Mouse (Mus musculus) forebrain, embryonic 11.5 days (tissue): Measurements from ENCODE around the gene Ndst2. TPM values are rescaled to one million over a fixed set of nuclear protein-coding genes. Genes with fewer than 3 reads are reported as not detected.
A peak's percentile ranks its signal among the peaks of the same experiment; 100 is the strongest.

Experiments used
- ATAC-seq: fragments of 200-750 bp; cut with Nextera tagmentation; replicated peaks from 2 replicates; pipeline ENCODE4 v1.8.0; 2017; ENCODE audit warnings: moderate TSS enrichment; ENCODE audit not compliant: low FRiP score
- DNase-seq: peaks from one replicate; pipeline ENCODE4 v3.0.0-alpha.2; 2017; ENCODE audit warnings: low spot score
- H3K27ac ChIP-seq: fragments of 300-500 bp; sonication (generic); 2 replicates; pipeline ENCODE4 v1.5.1; 2014; ENCODE audit warnings: low read depth, low read length
- H3K27me3 ChIP-seq: fragments of 300-500 bp; sonication (generic); 2 replicates; pipeline ENCODE4 v1.6.1; 2014; ENCODE audit warnings: mild to moderate bottlenecking, low read length, mixed read lengths; ENCODE audit not compliant: control insufficient read depth, insufficient read depth
- H3K36me3 ChIP-seq: fragments of 300-500 bp; sonication (generic); 2 replicates; pipeline ENCODE4 v1.6.1; 2014; ENCODE audit warnings: mild to moderate bottlenecking, low read length, moderate library complexity, mixed read lengths; ENCODE audit not compliant: control insufficient read depth, insufficient read depth
- H3K4me1 ChIP-seq: fragments of 300-500 bp; sonication (generic); replicated peaks from 2 replicates; pipeline ENCODE4 v1.6.1; 2014; ENCODE audit warnings: low read length, mixed read lengths; ENCODE audit not compliant: control insufficient read depth, insufficient read depth
- H3K4me2 ChIP-seq: fragments of 300-500 bp; sonication (generic); 2 replicates; pipeline ENCODE4 v1.6.1; 2014; ENCODE audit warnings: low read depth, mild to moderate bottlenecking, low read length, moderate library complexity, mixed read lengths; ENCODE audit not compliant: severe bottlenecking
- H3K4me3 ChIP-seq: fragments of 300-500 bp; sonication (generic); 2 replicates; pipeline ENCODE4 v1.5.1; 2014; ENCODE audit warnings: low read depth, low read length
- H3K9ac ChIP-seq: fragments of 300-500 bp; sonication (generic); 2 replicates; pipeline ENCODE4 v1.6.1; 2014; ENCODE audit warnings: low read length
- H3K9me3 ChIP-seq: fragments of 300-500 bp; sonication (generic); 2 replicates; pipeline ENCODE4 v1.6.1; 2016; ENCODE audit warnings: low read length, mixed read lengths; ENCODE audit not compliant: control insufficient read depth
- WGBS: fragments of 180-500 bp; shearing (Covaris S2); extraction: QIAGEN DNeasy Blood & Tissue Kit; methylation state at CpG from one replicate; pipeline ENCODE4 v1.1.7; 2014; 5-methylcytosine and 5-hydroxymethylcytosine counted together
- polyA plus RNA-seq: library from polyadenylated mRNA; unstranded; fragments of >200 nt; fragmentation: Nextera tagmentation; extraction: Ambion mirVana; gene quantifications from 2 replicates; pipeline ENCODE4 v1.2.1, GENCODE M21; 2014

Ndst2 gene
- 25.7 and 32.5 TPM in 2 replicates for polyA plus RNA-seq

DNA sequence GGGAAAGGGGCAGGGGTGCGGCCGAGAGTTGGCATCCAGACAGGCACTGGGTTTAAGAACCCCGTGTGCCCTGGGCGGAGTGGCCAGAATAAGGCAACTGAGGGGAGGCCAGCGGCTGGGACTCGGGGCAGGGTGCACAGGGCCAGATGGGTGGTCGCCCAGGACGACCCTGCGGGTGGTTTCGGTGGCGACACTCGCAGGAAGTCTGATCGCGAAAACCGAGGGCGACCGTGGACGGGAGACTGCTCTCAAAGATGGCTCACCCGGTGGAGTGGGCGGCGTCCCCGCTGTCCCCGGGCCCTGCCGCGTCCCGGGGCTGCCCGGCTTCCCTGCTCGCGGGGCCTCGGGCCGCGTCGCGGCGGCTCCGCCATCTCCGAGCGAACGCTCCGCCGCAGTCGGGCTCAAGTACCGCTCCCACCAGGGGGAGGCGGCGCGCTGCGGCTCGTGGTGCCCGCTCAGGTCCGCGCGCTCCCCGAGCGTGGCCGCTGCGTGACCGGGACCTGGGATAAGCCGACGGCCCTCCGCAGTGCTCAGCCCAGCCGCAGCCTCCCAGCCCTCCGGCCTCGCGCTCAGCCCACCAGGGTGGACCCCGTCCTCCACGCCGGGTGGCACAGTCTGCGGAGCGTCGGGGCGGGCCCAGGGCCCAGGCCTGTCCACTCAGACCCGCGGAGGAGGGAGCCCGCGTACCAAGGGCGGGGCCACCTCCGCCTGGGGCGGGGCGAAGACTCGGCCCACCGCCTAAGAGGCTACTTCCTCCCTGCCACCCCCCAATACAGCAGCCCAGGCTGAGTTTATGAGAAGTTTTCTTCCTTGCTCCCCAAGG lies at the start of gene Ndst2:
TSS of gene Ndst2 (minus strand) at position 611 of the 823 bp plus-strand sequence.
- Histone ChIP-seq H3K27me3 (no peaks in the 10 kb centered on the region), H3K9me3 (no peaks in the 10 kb centered on the region), H3K4me3 (peak within 1 kb of the TSS; percentile 80), H3K4me2 (peak within 1 kb of the TSS; percentile 57), H3K36me3 (no peaks in the 10 kb centered on the region; the same call in 1 of the 2 replicates), H3K9ac (peak within 1 kb of the TSS; percentile 86), H3K4me1 (no peaks in the 10 kb centered on the region), H3K27ac (peak within 1 kb of the TSS; percentile 68; the same call in 1 of the 2 replicates)
- ATAC-seq: peak; percentile 99
- WGBS: under 1% methylated on average over 79 of the region's 81 CpGs
- DNase-seq: peak; percentile 93

DNA sequence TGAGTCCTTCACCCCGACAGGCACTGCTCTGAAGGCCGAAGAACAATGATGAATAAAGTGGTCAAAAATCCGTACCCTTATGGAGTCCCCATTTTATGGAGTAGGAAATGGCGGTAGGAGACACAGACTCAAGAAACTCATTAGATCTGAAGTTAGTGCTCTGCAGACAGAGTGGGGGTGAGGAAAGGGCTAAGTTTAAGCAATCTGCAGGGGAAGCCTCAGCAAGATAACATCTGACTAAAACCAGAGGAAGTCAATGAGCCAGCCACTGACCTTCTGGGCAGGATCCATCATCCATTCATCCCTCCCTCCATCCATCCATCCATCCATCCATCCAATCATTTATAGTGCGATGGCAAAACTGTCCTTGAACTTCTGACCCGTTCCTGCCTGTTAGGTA lies 49.2 kb upstream of the Ndst2 start:
- no peak overlapping the region for H3K9ac ChIP-seq
- no peak overlapping the region for H3K27ac ChIP-seq
- no peak for DNase-seq
- H3K27me3 ChIP-seq: no peaks in the 10 kb centered on the region
- 90% methylated on average over 6 of the region's 6 CpGs for WGBS
- no peaks in the 10 kb centered on the region for H3K9me3 ChIP-seq
- no peak for ATAC-seq
- no peak overlapping the region for H3K4me2 ChIP-seq
- H3K4me1 ChIP-seq: no peaks in the 10 kb centered on the region
- no peak overlapping the region for H3K4me3 ChIP-seq
- no peaks in the 10 kb centered on the region; the same call in 1 of the 2 replicates for H3K36me3 ChIP-seq

DNA sequence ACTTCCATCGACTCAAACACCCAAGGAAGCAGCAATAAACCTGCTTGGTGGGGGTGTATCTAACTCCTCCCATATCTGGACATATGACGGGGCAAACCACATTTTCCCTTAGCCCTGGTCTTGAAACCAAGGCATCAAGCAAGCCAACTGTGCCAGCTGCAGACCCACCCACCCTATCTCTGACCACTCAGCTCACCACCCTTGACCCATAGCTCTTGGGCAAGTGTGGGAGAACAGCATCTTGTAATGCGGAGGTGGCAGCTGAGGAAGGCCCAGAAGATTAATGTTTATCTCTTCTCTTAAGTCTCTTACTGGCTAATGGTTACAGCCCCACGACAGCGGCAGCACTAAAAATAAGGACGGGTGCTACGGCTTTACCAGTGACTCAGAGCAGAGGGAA lies 48.5 kb upstream of the Ndst2 start:
- Histone ChIP-seq H3K4me1 (no peaks in the 10 kb centered on the region), H3K9me3 (no peaks in the 10 kb centered on the region), H3K27ac (no peak overlapping the region), H3K36me3 (no peaks in the 10 kb centered on the region; the same call in 1 of the 2 replicates), H3K9ac (no peak overlapping the region), H3K4me2 (no peak overlapping the region), H3K27me3 (no peaks in the 10 kb centered on the region), H3K4me3 (no peak overlapping the region)
- ATAC-seq (no peak), DNase-seq (no peak)
- WGBS: 95% methylated on average over 7 of the region's 7 CpGs

DNA sequence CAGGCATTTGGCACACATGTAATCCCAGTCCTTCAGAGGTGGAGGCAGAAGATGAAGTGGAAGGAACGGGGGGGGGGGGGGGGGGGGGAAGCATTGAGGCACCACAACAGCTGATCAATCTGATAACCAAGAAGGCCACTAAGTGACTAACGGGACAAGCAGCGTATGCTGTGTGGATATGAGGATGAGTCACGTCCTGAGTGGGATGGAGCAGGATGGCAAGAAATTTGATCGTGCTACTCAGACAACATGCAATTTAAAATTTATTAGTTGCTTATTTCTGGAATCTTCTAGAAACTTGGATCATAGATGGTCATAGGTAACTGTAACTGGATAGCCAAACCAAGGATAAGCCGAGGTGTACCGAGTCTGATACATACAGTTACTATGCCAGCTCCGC lies 45.9 kb upstream of the Ndst2 start:
- 93% methylated on average over 8 of the region's 8 CpGs for WGBS
- Histone ChIP-seq H3K27me3 (no peaks in the 10 kb centered on the region), H3K9me3 (no peaks in the 10 kb centered on the region), H3K4me1 (no peaks in the 10 kb centered on the region; the same call in 1 of the 2 replicates), H3K36me3 (no peaks in the 10 kb centered on the region; the same call in 1 of the 2 replicates), H3K4me2 (no peak overlapping the region), H3K9ac (no peak overlapping the region), H3K4me3 (no peak overlapping the region), H3K27ac (no peak overlapping the region)
- no peak for DNase-seq
- ATAC-seq: no peak

DNA sequence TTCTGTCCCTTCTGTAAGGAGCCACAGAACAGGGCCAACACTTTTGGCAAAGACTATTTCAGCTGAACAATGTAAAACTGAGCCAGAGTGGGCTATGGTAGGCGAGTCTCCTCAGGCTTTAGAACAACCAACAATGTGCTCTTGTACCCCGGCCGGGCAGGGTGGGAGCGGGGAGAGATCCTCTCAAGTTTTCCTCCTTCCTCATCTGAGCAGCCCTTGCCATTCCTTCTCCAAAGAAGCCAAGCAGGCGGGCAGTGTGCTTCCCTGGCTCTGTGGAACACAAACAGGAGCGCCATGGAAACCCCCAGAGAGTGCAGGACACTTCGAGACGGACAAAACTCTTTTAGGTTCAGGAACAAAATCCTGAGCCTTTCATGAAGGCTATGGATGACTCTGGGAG lies 44.1 kb upstream of the Ndst2 start:
- H3K27me3 ChIP-seq: no peaks in the 10 kb centered on the region
- ATAC-seq: no peak
- H3K4me3 ChIP-seq: no peak overlapping the region
- 92% methylated on average over 8 of the region's 8 CpGs for WGBS
- H3K9ac ChIP-seq: no peak overlapping the region
- H3K36me3 ChIP-seq: no peaks in the 10 kb centered on the region; the same call in 1 of the 2 replicates
- H3K4me2 ChIP-seq: no peak overlapping the region
- no peak overlapping the region for H3K27ac ChIP-seq
- DNase-seq: no peak
- no peaks in the 10 kb centered on the region for H3K9me3 ChIP-seq
- peaks cover 2% of the 10 kb centered on the region; the same call in 1 of the 2 replicates for H3K4me1 ChIP-seq

DNA sequence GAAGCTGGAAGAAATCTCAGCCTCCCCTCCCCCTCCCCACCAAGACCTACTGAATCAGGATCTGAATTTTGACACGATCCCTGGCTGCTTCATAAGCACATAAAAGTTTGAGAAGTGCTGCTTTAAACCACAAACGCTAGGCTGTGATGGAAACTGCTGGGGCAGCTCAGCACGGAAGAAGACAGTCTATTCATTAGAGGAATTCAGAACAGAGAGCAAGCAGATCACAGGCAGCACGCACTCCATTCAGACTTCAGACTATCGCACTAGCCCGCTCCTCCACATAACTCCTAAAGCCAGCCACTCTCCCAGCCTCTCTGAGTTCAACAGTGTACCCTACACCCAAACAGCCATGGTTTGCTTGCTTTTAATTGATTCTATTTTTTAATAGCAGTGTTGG lies 41.3 kb upstream of the Ndst2 start:
- WGBS: 22% methylated on average over 6 of the region's 6 CpGs
- no peak overlapping the region for H3K4me3 ChIP-seq
- no peak overlapping the region for H3K9ac ChIP-seq
- DNase-seq (no peak), ATAC-seq (no peak)
- no peaks in the 10 kb centered on the region; the same call in 1 of the 2 replicates for H3K36me3 ChIP-seq
- H3K9me3 ChIP-seq: no peaks in the 10 kb centered on the region
- no peak overlapping the region; the same call in 1 of the 2 replicates for H3K27ac ChIP-seq
- no peaks in the 10 kb centered on the region for H3K27me3 ChIP-seq
- peaks cover 2% of the 10 kb centered on the region; the same call in 1 of the 2 replicates for H3K4me1 ChIP-seq
- H3K4me2 ChIP-seq: no peak overlapping the region

DNA sequence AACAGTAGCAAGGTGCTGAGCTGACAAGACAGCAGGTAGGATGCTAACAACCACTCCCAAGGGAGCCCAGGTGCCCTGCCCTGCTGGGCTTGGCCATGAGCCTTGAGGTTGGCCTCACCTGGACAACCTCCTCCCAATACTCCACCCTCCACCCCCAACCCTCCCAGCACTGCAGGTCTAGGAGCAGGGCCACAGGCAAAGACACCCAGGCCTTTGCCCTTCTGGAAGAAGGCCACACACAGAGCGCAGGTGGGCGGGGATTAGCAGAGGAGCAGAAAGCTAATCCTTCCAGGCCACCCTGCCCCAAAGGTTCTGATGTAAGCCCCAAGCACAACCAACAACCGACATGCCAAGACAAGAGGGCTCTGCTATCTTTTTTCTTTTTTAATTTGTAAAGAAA lies 39.0 kb upstream of the Ndst2 start:
- H3K36me3 ChIP-seq: no peaks in the 10 kb centered on the region; the same call in 1 of the 2 replicates
- H3K9ac ChIP-seq: no peak overlapping the region
- WGBS: 32% methylated on average over 3 of the region's 3 CpGs
- peaks cover 2% of the 10 kb centered on the region; the same call in 1 of the 2 replicates for H3K4me1 ChIP-seq
- DNase-seq: no peak
- H3K27ac ChIP-seq: no peak overlapping the region
- H3K4me3 ChIP-seq: no peak overlapping the region
- no peaks in the 10 kb centered on the region for H3K9me3 ChIP-seq
- no peaks in the 10 kb centered on the region for H3K27me3 ChIP-seq
- no peak overlapping the region for H3K4me2 ChIP-seq
- no peak for ATAC-seq

DNA sequence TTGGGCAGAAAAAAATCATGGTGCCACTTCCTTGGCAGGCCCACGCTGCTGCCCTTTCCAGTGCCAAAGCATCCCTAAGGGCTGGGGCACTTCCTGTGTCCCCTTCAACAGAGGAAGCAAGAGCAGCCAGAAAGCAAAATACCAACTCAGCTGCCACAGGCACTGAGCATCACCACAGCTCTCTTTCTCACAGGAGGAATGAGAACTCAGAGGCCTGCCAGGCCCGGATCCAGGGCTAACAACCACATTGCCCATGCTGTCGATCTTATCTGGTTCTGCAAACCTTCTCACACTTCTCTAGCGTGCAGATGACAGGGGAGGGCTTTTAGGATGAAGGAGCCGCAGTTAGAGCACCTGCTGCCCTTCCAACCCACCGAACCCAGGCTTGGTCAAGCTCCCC lies 38.4 kb upstream of the Ndst2 start:
- ATAC-seq: no peak
- Histone ChIP-seq H3K4me3 (no peak overlapping the region), H3K27me3 (no peaks in the 10 kb centered on the region), H3K36me3 (no peaks in the 10 kb centered on the region; the same call in 1 of the 2 replicates), H3K9me3 (no peaks in the 10 kb centered on the region), H3K4me1 (peaks cover 2% of the 10 kb centered on the region; the same call in 1 of the 2 replicates), H3K9ac (no peak overlapping the region), H3K4me2 (no peak overlapping the region), H3K27ac (no peak overlapping the region)
- DNase-seq: no peak
- 82% methylated on average over 6 of the region's 6 CpGs for WGBS
